Comparison of ENCODE assay signal across 10 mouse cellular contexts in genomic region chr6:119864341-119865034, GRCm38 (mm10). TPM values are rescaled to one million over a fixed set of nuclear protein-coding genes. Genes with fewer than 3 reads are reported as not detected.
A peak's percentile ranks its signal among the peaks of the same experiment; 100 is the strongest.
DNase-seq lines count a peak whose midpoint lies in the region; ATAC-seq lines count a peak whose summit lies in the region.
"Had no signal": no experiment of that assay in that cellular context is flagged by ENCODE, and none has a peak within 500 bp of the region (broad histone marks: within the 10 kb centered on the region; RNA-seq: fewer than 3 reads in every experiment).

No protein-coding gene starts in this region.

- no peak overlapping the region for H3K4me2 ChIP-seq in kidney, embryonic 15.5 days
- H3K4me2 ChIP-seq in intestine, embryonic 15.5 days (replicated peaks) = no peak overlapping the region

- H3K9ac ChIP-seq in kidney, embryonic 15.5 days = no peak overlapping the region
- H3K9ac ChIP-seq in intestine, embryonic 15.5 days = no peak overlapping the region

- peak; percentile 53 for DNase-seq in kidney, adult 11 months
- DNase-seq in adrenal gland, postnatal 36 days = peak; percentile 64 to 67
- DNase-seq in frontal cortex, postnatal 14 days (ENCODE audit: low spot score in 2 of 2) = peak; percentile 38 to 62
- DNase-seq in kidney, postnatal 14 days = peak; percentile 68
- peak; percentile 51 for DNase-seq in lung, postnatal 14 days
- no peak for DNase-seq in liver

- WGBS in kidney, embryonic 15.5 days = 87% methylated on average over 11 of the region's 11 CpGs
- 87% methylated on average over 11 of the region's 11 CpGs for WGBS in intestine, embryonic 15.5 days

- H3K27ac ChIP-seq in kidney, embryonic 15.5 days = no peak overlapping the region
- no peak overlapping the region for H3K27ac ChIP-seq in intestine, embryonic 15.5 days
- H3K27ac ChIP-seq: macrophage had no signal

- no peaks in the 10 kb centered on the region for H3K9me3 ChIP-seq in kidney, embryonic 15.5 days (replicated peaks)
- no peaks in the 10 kb centered on the region for H3K9me3 ChIP-seq in intestine, embryonic 15.5 days

- no peak for ATAC-seq in kidney, embryonic 15.5 days (replicated peaks; ENCODE audit: low FRiP score)
- ATAC-seq in intestine, embryonic 15.5 days = no peak

- H3K4me3 ChIP-seq in kidney, embryonic 15.5 days (replicated peaks) = no peak overlapping the region
- H3K4me3 ChIP-seq in intestine, embryonic 15.5 days (replicated peaks) = no peak overlapping the region

- H3K36me3 ChIP-seq in kidney, embryonic 15.5 days = no peaks in the 10 kb centered on the region
- no peaks in the 10 kb centered on the region for H3K36me3 ChIP-seq in intestine, embryonic 15.5 days
- H3K36me3 ChIP-seq: G1E had no signal

- H3K4me1 ChIP-seq in kidney, embryonic 15.5 days = no peaks in the 10 kb centered on the region
- no peaks in the 10 kb centered on the region for H3K4me1 ChIP-seq in intestine, embryonic 15.5 days (replicated peaks)

- no peaks in the 10 kb centered on the region for H3K27me3 ChIP-seq in kidney, embryonic 15.5 days
- H3K27me3 ChIP-seq in intestine, embryonic 15.5 days (replicated peaks) = no peaks in the 10 kb centered on the region

RNA-seq across cellular contexts. Expression of gene Erc1, which starts 16.5 kb away (rescaled TPM):
- polyA plus RNA-seq in kidney, embryonic 15.5 days (2015; fragmentation: Nextera tagmentation; extraction: Ambion mirVana) = 18.6 and 19.8 TPM in 2 replicates
- 10 to 100 TPM; 18.6 to 19.2 TPM for total RNA-seq in adrenal gland, postnatal 36 days (2021)
- polyA plus RNA-seq in intestine, embryonic 15.5 days (2015; fragmentation: Nextera tagmentation; extraction: Ambion mirVana) = 13.7 and 14.4 TPM in 2 replicates

RNA-seq across cellular contexts. Expression of gene Rad52, which starts 38.0 kb away (rescaled TPM):
- polyA plus RNA-seq in kidney, embryonic 15.5 days (2015; fragmentation: Nextera tagmentation; extraction: Ambion mirVana) = 27.0 and 27.3 TPM in 2 replicates
- 10 to 100 TPM; 12.8 to 19.8 TPM for total RNA-seq in adrenal gland, postnatal 36 days (2021)
- 15.0 and 16.6 TPM in 2 replicates for polyA plus RNA-seq in intestine, embryonic 15.5 days (2015; fragmentation: Nextera tagmentation; extraction: Ambion mirVana)
